In the genomic region with DNA sequence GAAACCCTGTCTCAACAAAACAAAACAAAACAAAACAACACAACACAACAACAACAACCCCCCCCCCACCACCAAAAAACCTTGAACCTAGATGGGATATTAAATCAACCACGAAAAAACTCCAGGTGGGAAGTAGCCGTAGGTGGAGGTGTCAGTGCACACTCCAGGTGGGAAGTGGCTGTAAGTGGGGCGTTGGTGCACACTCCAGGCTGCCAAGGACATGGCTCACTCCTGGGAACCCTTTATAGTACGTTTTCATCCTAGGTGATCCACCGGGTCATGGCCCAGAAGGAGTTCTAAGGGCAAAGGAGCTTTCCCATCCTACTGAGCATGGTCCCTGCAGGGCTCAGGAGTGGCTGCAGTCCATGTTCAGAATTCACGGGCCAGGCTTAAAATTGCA, we compare ENCODE assay signal across 11 mouse cellular contexts.
"Had no signal": no experiment of that assay in that cellular context is flagged by ENCODE, and none has a peak within 500 bp of the region (broad histone marks: within the 10 kb centered on the region; RNA-seq: fewer than 3 reads in every experiment).

No protein-coding gene starts in this region.

- H3K4me2 ChIP-seq: limb, embryonic 12.5 days; limb, embryonic 15.5 days; midbrain, embryonic 11.5 days had no signal

- ATAC-seq: intestine, postnatal 0 days had no signal

- DNase-seq: kidney, postnatal 25 days; thymus, adult 2 months; thymus, postnatal 14 days; thymus, postnatal 4 days had no signal

- H3K27ac ChIP-seq: kidney, postnatal 0 days; limb, embryonic 12.5 days; limb, embryonic 15.5 days; liver, embryonic 14.5 days; stomach, postnatal 0 days had no signal

- H3K27me3 ChIP-seq: limb, embryonic 12.5 days; limb, embryonic 15.5 days had no signal

- H3K9me3 ChIP-seq: limb, embryonic 12.5 days; limb, embryonic 15.5 days had no signal

- H3K9ac ChIP-seq: limb, embryonic 12.5 days; limb, embryonic 15.5 days; liver, embryonic 14.5 days had no signal

- H3K36me3 ChIP-seq: limb, embryonic 12.5 days; limb, embryonic 15.5 days had no signal

- H3K4me3 ChIP-seq: limb, embryonic 12.5 days; limb, embryonic 15.5 days had no signal
